Mouse (Mus musculus): ENCODE data around the gene Cand1. TPM values are rescaled to one million over a fixed set of nuclear protein-coding genes. Genes with fewer than 3 reads are reported as not detected.

The Cand1 gene
- polyA plus RNA-seq, 1 experiment from 2014 or later: 79.5 TPM

DNA sequence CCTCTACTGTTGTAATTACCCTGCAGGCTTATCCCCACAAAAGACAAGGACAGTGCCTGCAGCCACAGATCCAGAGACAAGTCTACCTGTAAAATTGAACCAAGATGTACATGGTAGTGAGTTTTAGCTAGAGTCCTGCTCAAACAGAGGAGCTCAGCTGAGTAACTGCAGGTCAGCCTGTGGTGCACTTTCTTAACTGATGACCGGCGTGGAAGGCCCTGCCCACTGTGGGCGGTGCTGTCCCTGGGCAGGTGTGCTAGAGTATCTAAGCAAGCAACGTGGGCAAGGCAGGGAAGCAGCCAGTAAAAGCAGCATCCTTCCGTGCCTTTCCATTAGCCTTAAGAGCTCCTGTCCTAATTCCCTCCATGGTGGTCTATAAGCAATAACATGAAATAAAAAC is 34.6 kb downstream of the Cand1 start:
- Histone ChIP-seq H3K27ac (ENCODE audit: low read length) (no peak overlapping the region), H3K36me3 (ENCODE audit: control insufficient read depth, insufficient read depth, low read length) (peaks cover 77% of the 10 kb centered on the region), H3K4me3 (ENCODE audit: low read depth, low read length) (no peak overlapping the region), H3K9ac (replicated peaks; ENCODE audit: low read depth, low read length) (no peak overlapping the region), H3K4me2 (replicated peaks; ENCODE audit: low read depth, low read length) (no peak overlapping the region), H3K4me1 (ENCODE audit: control insufficient read depth, insufficient read depth, low read length) (no peaks in the 10 kb centered on the region), H3K27me3 (ENCODE audit: control insufficient read depth, insufficient read depth, low read length) (no peaks in the 10 kb centered on the region), H3K9me3 (ENCODE audit: control insufficient read depth, low read depth, low read length) (no peaks in the 10 kb centered on the region)
- 76% methylated on average over 5 of the region's 5 CpGs for WGBS
- ATAC-seq (ENCODE audit: insufficient number of reproducible peaks, insufficient read depth, low FRiP score, low read depth): no peak

DNA sequence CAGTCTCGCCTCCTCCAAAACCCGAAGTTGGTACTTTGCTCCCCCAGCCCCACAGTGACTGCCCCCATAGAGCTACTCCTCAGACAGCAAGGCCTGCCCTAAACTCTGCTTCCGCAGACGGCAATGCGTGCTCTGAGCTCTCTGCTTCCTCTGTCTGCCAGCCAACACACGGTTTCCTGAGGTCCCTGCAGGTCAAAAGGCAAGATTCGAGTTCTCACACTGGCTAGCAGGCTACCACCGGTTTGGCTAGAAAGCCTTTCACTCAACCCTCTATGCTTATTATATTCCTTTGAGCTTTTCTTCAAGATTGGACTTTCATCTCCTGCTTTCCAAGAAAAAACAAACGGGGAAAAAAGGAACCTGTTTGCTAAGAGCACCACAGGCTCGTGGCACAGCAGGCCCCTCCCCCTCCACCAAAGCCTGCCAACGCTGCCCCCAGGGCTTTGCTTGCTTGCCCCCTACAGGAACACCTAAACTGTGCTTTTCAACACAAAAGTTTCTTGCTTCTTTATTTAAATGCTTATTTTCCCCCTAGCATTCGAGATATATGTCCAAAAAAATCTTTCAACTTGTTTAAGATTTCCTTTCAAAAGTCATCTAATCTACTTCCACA is 35.4 kb downstream of the Cand1 start:
- no peaks in the 10 kb centered on the region for H3K9me3 ChIP-seq (ENCODE audit: control insufficient read depth, low read depth, low read length)
- peaks cover 79% of the 10 kb centered on the region for H3K36me3 ChIP-seq (ENCODE audit: control insufficient read depth, insufficient read depth, low read length)
- H3K4me3 ChIP-seq (ENCODE audit: low read depth, low read length): no peak overlapping the region
- ATAC-seq (ENCODE audit: insufficient number of reproducible peaks, insufficient read depth, low FRiP score, low read depth): peak; percentile 46; the same call in 1 of the 2 replicates
- no peaks in the 10 kb centered on the region for H3K27me3 ChIP-seq (ENCODE audit: control insufficient read depth, insufficient read depth, low read length)
- H3K9ac ChIP-seq (replicated peaks; ENCODE audit: low read depth, low read length): no peak overlapping the region
- H3K4me2 ChIP-seq (replicated peaks; ENCODE audit: low read depth, low read length): no peak overlapping the region
- no peaks in the 10 kb centered on the region for H3K4me1 ChIP-seq (ENCODE audit: control insufficient read depth, insufficient read depth, low read length)
- whole genome bisulfite sequencing: 73% methylated on average over 12 of the region's 12 CpGs
- no peak overlapping the region for H3K27ac ChIP-seq (ENCODE audit: low read length)

DNA sequence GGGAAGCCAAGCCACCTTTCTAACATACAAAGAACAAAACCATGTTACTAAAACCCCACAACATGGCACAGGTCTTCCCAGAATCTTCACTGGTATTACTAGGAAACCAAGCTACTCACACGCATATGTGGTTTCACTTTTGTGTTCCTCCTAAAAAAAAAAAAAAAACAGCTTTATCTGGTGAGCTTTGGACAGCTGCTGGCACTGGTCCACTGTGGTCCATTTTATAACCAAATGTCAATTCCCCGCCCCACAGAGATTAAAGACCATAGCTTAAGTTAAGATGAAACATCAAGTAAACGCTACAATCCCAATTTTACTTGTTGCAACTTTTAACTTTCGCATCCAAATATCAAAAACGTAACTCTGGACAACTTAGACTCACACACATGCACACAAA is 40.0 kb downstream of the Cand1 start:
- WGBS: 90% methylated on average over 5 of the region's 5 CpGs
- no peak for ATAC-seq (ENCODE audit: insufficient number of reproducible peaks, insufficient read depth, low FRiP score, low read depth)
- no peak overlapping the region for H3K4me3 ChIP-seq (ENCODE audit: low read depth, low read length)

DNA sequence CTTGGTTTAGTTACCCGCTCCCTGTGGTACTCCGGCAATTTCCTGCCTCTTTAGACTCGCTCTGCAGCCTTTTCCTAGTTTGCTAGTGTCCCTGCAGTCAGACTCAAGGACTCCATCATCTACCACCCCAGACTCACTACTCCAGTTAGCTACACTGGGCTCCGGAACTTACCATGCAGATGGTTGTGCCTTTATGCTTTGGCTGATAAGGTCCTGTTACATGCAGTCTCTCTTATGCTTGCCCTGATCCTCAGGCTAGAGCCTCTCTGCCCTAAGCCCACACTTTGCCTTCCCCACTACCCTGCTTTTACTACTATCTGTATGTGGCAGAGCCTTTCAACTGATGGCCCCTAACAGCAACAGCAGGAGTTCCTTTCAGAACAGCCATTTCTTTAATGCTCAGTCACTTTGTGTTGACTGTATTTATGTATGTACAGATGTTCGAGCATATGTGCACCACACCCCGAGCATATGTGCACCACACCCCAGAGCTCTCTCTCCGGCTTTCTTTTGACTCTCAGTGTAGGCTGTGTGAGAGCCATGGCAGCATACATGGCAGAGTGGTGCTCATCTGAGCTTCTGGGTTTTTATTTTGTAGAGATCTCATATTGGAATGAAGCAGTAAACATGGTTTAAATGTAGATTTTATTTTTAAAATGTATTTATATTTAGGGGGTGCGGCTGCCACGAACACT is 41.5 kb downstream of the Cand1 start:
- no peaks in the 10 kb centered on the region for H3K27me3 ChIP-seq (ENCODE audit: control insufficient read depth, insufficient read depth, low read length)
- H3K4me3 ChIP-seq (ENCODE audit: low read depth, low read length): no peak overlapping the region
- 94% methylated on average over 9 of the region's 9 CpGs for WGBS
- H3K27ac ChIP-seq (ENCODE audit: low read length): no peak overlapping the region
- no peak overlapping the region for H3K4me2 ChIP-seq (replicated peaks; ENCODE audit: low read depth, low read length)
- H3K4me1 ChIP-seq (ENCODE audit: control insufficient read depth, insufficient read depth, low read length): no peaks in the 10 kb centered on the region
- no peaks in the 10 kb centered on the region for H3K9me3 ChIP-seq (ENCODE audit: control insufficient read depth, low read depth, low read length)
- no peak overlapping the region for H3K9ac ChIP-seq (replicated peaks; ENCODE audit: low read depth, low read length)
- H3K36me3 ChIP-seq (ENCODE audit: control insufficient read depth, insufficient read depth, low read length): peaks cover 31% of the 10 kb centered on the region
- ATAC-seq (ENCODE audit: insufficient number of reproducible peaks, insufficient read depth, low FRiP score, low read depth): no peak

More for the DNA sequence above, 40.0 kb downstream of the Cand1 start:
- Histone ChIP-seq H3K36me3 (ENCODE audit: control insufficient read depth, insufficient read depth, low read length) (peaks cover 40% of the 10 kb centered on the region), H3K27ac (ENCODE audit: low read length) (no peak overlapping the region), H3K27me3 (ENCODE audit: control insufficient read depth, insufficient read depth, low read length) (no peaks in the 10 kb centered on the region), H3K9ac (replicated peaks; ENCODE audit: low read depth, low read length) (no peak overlapping the region), H3K4me1 (ENCODE audit: control insufficient read depth, insufficient read depth, low read length) (no peaks in the 10 kb centered on the region), H3K4me2 (replicated peaks; ENCODE audit: low read depth, low read length) (no peak overlapping the region), H3K9me3 (ENCODE audit: control insufficient read depth, low read depth, low read length) (no peaks in the 10 kb centered on the region)

DNA sequence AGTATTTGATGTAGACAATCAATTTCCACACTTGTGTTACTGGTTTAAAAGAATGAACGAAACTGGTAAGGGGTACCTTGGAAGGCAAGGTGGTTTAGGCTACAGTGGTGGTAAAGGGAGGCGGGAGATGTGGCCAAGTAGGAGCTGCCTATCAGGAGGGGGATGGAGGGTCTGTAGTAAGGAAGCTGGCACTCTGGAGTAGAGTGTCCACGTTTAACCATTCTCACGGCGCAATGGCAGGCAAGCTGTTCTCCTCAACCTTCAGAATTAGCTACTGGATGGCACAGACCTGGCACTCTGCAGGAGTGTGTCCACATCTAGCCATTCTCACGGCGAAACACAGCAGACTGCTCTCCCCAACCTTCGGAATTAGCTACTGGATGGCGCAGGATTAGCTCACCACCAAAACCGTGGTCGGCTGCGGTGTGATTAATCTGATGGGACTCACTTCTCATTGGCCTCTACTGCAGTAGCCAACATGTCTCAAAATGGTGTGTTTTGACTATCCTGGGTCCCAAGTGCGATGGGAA is 42.2 kb downstream of the Cand1 start:
- no peaks in the 10 kb centered on the region for H3K4me1 ChIP-seq (ENCODE audit: control insufficient read depth, insufficient read depth, low read length)
- H3K36me3 ChIP-seq (ENCODE audit: control insufficient read depth, insufficient read depth, low read length): peaks cover 24% of the 10 kb centered on the region
- no peak for ATAC-seq (ENCODE audit: insufficient number of reproducible peaks, insufficient read depth, low FRiP score, low read depth)
- no peak overlapping the region for H3K9ac ChIP-seq (replicated peaks; ENCODE audit: low read depth, low read length)
- H3K4me3 ChIP-seq (ENCODE audit: low read depth, low read length): no peak overlapping the region
- H3K9me3 ChIP-seq (ENCODE audit: control insufficient read depth, low read depth, low read length): no peaks in the 10 kb centered on the region
- no peak overlapping the region for H3K27ac ChIP-seq (ENCODE audit: low read length)
- WGBS: 92% methylated on average over 13 of the region's 13 CpGs
- no peaks in the 10 kb centered on the region for H3K27me3 ChIP-seq (ENCODE audit: control insufficient read depth, insufficient read depth, low read length)
- no peak overlapping the region for H3K4me2 ChIP-seq (replicated peaks; ENCODE audit: low read depth, low read length)

DNA sequence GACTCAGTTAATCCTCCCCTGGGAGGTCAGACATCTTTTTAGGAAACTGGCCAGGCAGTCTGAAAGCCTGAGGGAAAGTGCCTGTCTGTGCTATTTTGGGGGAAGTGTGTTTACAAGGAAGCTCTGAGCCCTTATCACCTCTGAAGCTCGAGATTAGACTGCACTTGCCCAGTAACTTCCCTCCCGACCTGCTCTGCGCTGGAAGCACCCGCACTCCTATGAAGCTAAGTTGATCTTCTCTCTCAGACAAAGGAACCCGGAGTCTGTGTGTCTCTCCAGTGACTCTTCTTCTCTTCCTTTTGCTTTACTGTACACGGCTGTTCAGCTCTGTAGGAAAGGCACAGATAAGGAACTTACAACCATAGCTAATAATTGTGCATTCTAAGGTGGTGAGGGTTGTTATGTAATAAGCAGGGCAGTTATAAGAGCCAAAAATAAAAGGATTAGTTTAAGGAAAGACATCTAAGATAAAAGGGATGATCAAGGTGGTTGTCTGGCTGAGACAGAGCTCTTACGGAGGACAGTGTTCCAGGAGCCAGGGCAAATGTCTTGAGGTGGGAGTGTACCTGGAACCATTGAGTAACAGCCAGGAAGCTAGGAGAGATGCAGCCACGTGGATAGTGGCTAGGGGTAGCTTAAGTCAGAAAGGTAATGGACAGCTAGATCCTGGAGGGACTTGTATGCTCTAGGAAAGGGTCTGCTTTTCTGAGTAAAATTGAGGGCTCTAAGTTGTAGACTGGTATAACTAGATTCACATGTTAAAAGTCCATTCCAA is 47.1 kb downstream of the Cand1 start:
- no peak overlapping the region for H3K4me2 ChIP-seq (replicated peaks; ENCODE audit: low read depth, low read length)
- no peaks in the 10 kb centered on the region for H3K9me3 ChIP-seq (ENCODE audit: control insufficient read depth, low read depth, low read length)
- no peak for ATAC-seq (ENCODE audit: insufficient number of reproducible peaks, insufficient read depth, low FRiP score, low read depth)
- no peak overlapping the region for H3K27ac ChIP-seq (ENCODE audit: low read length)
- 49% methylated on average over 8 of the region's 8 CpGs for WGBS
- no peak overlapping the region for H3K4me3 ChIP-seq (ENCODE audit: low read depth, low read length)
- no peak overlapping the region for H3K9ac ChIP-seq (replicated peaks; ENCODE audit: low read depth, low read length)
- H3K36me3 ChIP-seq (ENCODE audit: control insufficient read depth, insufficient read depth, low read length): no peaks in the 10 kb centered on the region
- H3K27me3 ChIP-seq (ENCODE audit: control insufficient read depth, insufficient read depth, low read length): no peaks in the 10 kb centered on the region
- no peaks in the 10 kb centered on the region for H3K4me1 ChIP-seq (ENCODE audit: control insufficient read depth, insufficient read depth, low read length)

DNA sequence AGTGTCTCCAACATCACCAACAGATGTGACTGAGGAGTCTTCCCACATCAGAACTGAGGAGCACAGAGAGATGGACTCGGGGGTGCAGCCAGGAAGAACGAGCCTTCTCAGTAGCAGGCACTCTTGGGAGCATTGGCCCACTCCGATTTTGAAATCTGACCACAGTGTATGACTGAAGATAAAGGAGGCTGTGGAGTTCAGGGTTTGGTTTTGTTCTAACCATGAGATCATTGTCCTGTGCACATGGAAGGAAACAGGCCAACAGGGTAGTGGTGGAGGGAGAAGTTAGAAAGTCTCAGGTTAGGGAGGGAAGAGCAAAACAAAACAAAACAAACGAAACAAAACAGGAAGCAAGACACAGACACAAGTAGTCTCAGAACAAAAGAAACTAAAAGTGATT is 52.1 kb downstream of the Cand1 start:
- Histone ChIP-seq H3K36me3 (ENCODE audit: control insufficient read depth, insufficient read depth, low read length) (no peaks in the 10 kb centered on the region), H3K4me1 (ENCODE audit: control insufficient read depth, insufficient read depth, low read length) (no peaks in the 10 kb centered on the region), H3K27ac (ENCODE audit: low read length) (no peak overlapping the region), H3K9ac (replicated peaks; ENCODE audit: low read depth, low read length) (no peak overlapping the region), H3K4me3 (ENCODE audit: low read depth, low read length) (no peak overlapping the region), H3K27me3 (ENCODE audit: control insufficient read depth, insufficient read depth, low read length) (no peaks in the 10 kb centered on the region), H3K4me2 (replicated peaks; ENCODE audit: low read depth, low read length) (no peak overlapping the region), H3K9me3 (ENCODE audit: control insufficient read depth, low read depth, low read length) (no peaks in the 10 kb centered on the region)
- WGBS: 76% methylated on average over 4 of the region's 4 CpGs
- ATAC-seq (ENCODE audit: insufficient number of reproducible peaks, insufficient read depth, low FRiP score, low read depth): no peak

DNA sequence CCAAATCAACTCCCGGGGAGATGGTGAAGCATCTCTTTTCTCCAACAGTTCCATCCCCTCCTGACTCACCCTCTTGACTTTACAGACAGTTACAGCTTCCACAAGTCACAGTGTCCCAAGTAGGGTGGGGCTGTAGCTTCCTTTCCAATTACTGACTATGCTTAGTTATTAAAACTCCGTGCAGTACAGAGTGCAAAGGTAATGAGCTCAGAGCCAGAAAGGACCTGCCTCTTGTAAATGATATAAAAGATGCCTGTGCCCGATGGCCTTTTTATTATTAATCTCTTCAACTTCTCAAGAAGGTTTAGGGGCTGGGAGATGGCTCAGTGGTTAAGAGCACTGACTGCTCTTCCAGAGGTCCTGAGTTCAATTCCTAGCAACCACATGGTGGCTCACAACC is 70.2 kb downstream of the Cand1 start:
- no peak overlapping the region for H3K4me2 ChIP-seq (replicated peaks; ENCODE audit: low read depth, low read length)
- no peaks in the 10 kb centered on the region for H3K9me3 ChIP-seq (ENCODE audit: control insufficient read depth, low read depth, low read length)
- no peak overlapping the region for H3K9ac ChIP-seq (replicated peaks; ENCODE audit: low read depth, low read length)
- WGBS: 73% methylated on average over 3 of the region's 3 CpGs
- H3K36me3 ChIP-seq (ENCODE audit: control insufficient read depth, insufficient read depth, low read length): no peaks in the 10 kb centered on the region
- H3K4me3 ChIP-seq (ENCODE audit: low read depth, low read length): no peak overlapping the region
- ATAC-seq (ENCODE audit: insufficient number of reproducible peaks, insufficient read depth, low FRiP score, low read depth): no peak
- H3K27ac ChIP-seq (ENCODE audit: low read length): no peak overlapping the region
- no peaks in the 10 kb centered on the region for H3K27me3 ChIP-seq (ENCODE audit: control insufficient read depth, insufficient read depth, low read length)
- no peaks in the 10 kb centered on the region for H3K4me1 ChIP-seq (ENCODE audit: control insufficient read depth, insufficient read depth, low read length)

Data from stomach, embryonic 14.5 days (tissue).